Mouse (Mus musculus): ENCODE measurements at regions not wholly inside any gene's neighbourhood (a gene's known extent, or its start where the extent isn't known, plus 50 kb on each side); places are given as distances from the start of the nearest gene placed in this dataset.

DNA sequence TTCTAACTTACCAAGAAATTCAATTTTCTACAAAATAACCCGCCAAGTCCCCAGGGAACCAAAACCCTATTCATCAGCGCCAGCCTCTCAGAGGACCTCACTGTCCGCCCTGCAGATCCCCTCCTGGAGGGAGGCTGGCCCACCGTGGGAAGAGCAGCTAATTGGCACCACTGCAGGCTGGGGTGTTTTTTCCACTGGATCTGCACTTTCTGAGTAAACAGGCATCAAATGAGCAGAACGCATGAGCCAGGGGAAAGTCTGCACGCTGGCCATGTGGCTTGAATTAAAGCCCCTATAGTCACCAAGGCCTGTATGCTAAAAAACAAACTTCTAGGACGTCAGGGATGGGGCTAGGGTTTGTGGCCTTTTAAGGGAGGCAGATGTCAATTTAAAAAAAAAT is 332.4 kb upstream of the Zmiz1 start:
- CTCF ChIA-PET, result no interaction called here

DNA sequence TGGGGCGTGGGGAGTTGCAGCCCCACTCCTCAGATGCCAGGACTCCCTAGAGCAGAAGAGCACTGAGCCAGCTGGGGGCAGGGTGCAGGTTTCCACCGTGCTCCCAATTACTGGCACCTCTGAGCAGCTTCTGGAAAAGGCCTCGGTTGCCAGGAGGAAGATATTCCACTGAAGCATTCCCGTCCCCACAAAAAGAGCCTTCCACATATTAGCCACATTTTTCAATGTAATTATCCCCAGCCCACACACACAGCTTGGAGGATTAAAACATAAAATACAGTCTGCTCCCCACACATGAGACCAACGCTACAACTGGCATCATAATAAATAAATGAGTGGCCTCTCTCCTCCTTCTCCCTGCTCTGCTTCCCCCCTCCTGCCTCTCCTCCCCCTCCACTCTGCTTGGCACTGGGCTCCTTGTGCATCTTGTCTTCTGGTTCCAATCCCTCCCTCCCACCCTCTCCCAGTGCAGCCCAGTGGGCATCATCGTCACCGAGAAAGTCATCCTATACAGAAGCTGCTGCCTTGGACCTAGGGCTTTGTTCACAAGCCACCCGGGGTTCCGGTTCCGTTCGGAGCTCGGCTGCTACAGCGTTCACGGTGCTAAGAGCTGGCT is 331.3 kb upstream of the Zmiz1 start:
- CTCF ChIA-PET, result no interaction called here

DNA sequence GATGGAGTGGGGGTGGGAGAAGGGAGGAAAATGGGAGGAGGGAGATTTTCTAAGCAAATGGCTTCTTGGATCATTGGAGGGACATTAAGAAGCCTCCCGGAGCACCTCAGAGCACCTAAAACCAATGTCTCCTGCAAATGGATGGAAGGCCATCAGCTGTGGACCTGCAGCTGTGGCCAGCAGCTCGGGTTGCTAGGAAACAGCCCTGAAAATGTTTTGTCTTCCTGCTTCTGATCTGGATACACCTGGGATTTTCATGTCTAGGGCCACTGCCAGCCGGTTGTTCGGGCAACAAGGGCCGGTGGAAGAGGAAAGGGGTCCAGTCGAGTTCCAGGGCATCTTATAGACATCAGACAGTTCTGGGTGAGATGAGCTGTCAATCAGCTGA is 330.8 kb upstream of the Zmiz1 start:
- CTCF ChIA-PET, result no interaction called here

GRCm38 (mm10) chr14:25135371-25135770 is 323.6 kb upstream of the Zmiz1 start:
- CTCF ChIA-PET, result no interaction called here

DNA sequence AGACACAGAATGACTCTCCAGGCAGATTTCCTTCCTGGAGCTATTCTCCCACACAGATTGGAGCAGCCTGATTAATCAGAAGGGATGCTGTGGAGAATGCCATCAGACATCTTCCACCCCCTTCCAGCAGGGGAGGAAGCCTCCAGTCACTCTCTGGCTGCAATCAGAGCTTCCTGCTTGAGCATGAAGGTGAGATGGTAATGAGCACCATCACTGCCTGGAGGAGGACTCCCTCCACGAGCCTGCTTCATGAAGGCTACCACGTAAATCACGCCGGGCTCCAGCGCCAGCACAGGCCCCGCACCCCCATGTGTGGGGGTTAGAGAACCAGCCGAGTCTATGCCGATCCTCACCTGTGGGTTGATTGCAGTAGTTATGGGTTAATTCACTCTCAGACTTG is 321.7 kb upstream of the Zmiz1 start:
- CTCF ChIA-PET, result no interaction called here

GRCm38 (mm10) chr14:25138485-25138884 is 320.5 kb upstream of the Zmiz1 start:
- CTCF ChIA-PET, result no interaction called here

DNA sequence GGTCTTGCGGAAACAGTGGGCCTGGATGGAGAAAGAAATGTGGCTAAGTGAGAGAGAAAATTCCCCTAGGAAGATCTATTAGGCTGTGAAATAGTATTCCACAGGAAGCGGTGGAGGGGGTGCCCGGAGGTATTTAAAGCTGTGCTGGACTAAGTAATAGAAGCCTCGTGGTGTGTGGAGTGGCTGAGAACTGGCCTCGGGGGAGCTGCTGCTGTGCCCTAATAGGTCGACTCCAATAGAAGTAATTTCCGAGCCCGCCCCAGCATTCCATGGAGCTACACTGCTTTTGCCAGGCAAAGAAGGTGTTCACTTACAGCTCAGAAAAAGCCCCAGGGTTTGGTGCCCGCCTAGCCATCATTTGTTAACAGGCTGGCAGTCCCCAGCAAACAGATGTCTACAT is 317.1 kb upstream of the Zmiz1 start:
- CTCF ChIA-PET, result no interaction called here

DNA sequence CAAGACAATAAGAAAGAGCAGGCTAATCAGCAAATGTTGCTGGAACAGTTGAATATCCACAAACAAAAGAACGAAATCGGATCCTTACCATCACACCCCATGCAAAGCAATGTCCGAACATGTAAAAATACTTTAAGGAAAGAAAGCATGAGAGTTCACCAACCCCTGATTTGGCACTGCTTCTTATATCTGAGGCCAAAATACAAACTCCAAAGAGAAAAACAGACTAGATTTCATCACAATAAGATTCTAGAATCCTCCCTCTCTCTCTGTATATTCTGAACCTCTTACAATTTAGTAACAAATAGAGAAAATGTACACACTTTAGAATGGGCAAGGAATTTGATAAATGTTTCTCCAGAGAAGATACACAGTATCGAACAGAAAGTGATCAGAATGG is 315.9 kb upstream of the Zmiz1 start:
- CTCF ChIA-PET, result no interaction called here

DNA sequence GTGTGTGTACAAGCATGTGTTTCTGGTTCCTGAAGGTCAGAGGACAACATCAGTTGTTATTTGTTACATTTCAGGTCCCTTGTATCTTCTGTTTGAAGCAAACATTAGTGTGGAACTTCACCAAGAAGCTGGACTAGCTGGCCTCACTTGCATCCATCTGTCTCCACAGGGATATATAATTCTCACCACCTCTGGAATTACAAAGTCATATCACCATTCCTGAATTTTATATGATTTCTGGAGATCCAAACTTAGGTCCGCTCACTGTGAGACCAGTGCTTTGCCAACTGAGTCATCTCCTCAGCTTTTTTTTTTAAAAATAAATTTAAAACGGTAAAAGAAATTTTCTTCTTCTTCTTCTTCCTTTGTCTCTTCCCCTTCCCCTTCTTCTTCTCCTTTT is 311.3 kb upstream of the Zmiz1 start:
- CTCF ChIA-PET, result no interaction called here

DNA sequence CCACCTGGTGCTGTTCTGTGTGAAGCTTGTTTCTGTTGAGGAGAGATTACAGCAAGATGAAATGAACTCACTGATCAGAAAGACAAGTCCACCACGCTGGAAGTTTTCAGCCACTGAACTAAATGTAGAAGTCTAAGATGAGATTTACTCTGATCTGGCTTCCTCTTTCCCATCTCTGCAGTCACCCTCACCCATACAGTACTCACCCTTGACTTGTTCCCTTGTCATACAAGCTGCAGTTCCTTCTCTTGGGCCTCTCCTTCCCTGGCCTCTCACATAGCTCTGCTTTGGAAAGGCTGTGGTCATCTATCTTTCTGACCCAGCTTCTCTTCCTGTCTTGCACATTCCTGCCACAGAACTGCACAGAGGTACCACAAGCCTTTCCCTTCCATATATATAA is 308.0 kb upstream of the Zmiz1 start:
- CTCF ChIA-PET, result no interaction called here

DNA sequence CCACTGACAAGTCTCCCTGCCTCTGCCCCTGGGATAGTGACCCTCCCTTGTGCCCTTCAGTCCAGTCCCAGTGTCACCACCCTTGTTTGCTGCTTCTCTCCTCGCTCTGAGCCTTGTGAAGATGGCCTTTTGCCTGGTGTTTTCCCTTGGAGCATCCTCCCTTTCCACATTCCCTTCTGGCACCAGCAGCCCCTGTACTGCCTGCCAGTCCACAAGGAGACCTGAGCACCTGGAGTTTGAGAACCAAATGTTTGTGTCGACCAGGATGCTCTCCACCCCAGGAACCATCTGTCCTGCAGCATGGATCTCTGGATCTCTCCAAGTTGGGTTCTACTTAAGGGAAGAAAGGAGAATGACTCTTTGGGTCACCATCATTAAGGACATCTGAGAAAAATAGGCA is 307.5 kb upstream of the Zmiz1 start:
- CTCF ChIA-PET, result no interaction called here

GRCm38 (mm10) chr14:25153573-25153972 is 305.4 kb upstream of the Zmiz1 start:
- CTCF ChIA-PET, result no interaction called here

DNA sequence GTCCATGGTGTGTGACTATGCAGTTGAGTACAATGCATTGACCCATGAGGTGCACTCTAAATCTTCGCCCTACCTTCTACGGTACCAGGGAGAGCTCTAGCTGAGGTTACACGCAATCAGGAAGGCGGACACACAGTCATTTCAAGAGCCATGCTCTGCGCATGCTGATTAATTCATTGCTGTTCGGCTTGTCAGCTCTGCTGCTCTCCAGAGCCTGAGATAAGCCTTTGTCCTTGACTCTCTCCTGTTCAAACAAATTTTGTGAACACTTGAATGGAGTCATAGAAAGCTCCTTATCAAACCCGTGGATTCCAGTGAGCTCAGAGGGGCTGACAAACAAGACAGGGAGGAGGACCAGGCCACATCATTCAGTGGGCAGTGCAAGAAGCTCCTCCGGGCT is 304.8 kb upstream of the Zmiz1 start:
- CTCF ChIA-PET, result no interaction called here

GRCm38 (mm10) chr14:25155008-25155783 is 303.8 kb upstream of the Zmiz1 start:
- CTCF ChIA-PET, result interaction anchor here (0.6 kb wide), 1 partner anchor 251 kb away, joined by 3 read pairs; no protein-coding TSS in a partner anchor

GRCm38 (mm10) chr14:25156171-25156570 is 302.8 kb upstream of the Zmiz1 start:
- CTCF ChIA-PET, result no interaction called here

DNA sequence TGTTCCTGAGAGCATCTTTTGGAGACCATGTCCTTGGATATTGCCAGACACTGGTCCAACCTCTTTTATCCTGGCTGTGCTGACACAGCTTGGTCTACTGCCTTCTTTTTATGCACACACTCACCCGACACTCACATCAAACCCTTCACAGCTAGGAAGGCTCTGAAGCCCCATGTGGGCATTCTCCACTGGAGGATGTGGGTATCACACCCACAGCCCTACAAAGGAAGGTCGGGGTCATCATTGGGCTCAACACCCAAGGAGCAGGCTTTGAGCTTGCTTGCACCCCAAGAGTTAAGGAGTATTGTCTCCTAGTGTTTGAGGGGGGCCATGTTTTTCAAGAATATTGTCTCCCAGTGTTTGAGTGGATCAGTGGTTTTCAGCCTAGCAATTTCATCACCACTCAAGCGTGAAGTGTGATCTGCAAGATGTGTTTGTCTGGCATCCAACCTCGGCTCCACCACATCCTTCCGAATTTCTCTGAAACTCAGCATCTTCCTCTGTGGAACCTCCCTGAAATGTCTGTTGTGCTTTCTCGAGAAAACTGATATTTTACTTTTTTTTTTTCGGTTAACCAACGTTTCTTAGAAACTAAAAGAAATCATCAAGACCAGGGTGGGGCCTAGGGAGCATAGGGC is 297.2 kb upstream of the Zmiz1 start:
- CTCF ChIA-PET, result no interaction called here

GRCm38 (mm10) chr14:25166217-25166616 is 292.8 kb upstream of the Zmiz1 start:
- CTCF ChIA-PET, result no interaction called here

GRCm38 (mm10) chr14:25167604-25168003 is 291.4 kb upstream of the Zmiz1 start:
- CTCF ChIA-PET, result no interaction called here

DNA sequence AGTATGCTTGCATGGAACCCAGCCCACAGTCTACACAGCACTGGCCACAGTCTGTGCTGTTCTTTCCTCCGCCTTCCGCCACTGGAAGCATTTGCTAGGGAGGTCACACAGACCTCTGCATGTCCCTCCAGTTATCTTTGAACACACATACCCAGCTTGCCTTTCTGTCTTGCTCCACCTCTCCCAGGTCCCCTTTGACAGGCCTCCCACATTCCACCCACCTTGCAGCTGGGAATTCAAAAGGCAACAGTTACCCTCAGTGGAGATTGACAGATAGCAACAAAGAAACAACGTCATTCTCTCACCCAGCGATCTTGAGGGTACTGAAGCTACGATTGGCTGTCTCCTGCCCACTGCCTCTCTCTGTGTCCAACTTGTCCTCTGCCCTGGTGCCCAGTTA is 290.7 kb upstream of the Zmiz1 start:
- CTCF ChIA-PET, result no interaction called here

DNA sequence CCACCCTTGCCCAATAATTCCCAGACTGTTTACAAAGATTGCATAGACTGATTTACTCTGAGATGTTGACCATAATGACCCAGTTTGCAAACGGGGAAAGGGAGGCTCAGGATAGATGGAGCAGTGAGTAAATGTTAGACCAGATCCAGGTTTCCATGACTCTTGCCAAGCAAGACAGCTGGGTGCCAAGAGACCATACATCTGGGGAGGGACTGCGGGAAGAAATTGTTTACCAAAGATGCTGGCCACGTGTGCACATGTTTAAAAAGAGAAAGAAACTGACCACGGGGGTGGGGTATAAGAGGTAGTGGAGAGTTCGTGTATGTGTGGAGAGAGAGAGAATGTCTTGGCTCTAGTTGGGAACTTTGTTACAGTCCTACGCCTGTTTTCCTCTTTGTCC is 285.7 kb upstream of the Zmiz1 start:
- CTCF ChIA-PET, result no interaction called here

- CTCF ChIA-PET, result no interaction called here
These were observed 285.1 kb upstream of the Zmiz1 start for GRCm38 (mm10) chr14:25173873-25174272.

GRCm38 (mm10) chr14:25174402-25174801 is 284.6 kb upstream of the Zmiz1 start:
- CTCF ChIA-PET, result no interaction called here

DNA sequence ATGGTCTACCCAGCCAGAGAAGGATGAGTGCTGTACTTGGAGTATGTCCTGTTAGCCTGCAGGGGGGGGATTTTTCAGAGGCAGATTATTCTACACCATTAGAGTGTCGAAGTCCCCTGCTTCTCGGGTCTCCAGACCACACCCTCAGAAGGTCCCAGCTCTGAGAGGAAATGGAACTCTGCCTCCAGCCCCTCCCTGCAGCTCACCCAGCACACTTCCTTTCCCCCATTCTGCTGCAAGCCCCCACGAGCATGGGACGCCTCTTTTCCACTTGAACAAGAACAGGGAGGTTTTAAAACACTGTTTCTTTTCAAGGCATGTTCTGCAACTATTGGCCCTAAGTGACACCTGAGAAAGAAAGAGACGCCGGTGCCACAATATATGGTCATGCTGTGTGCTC is 282.8 kb upstream of the Zmiz1 start:
- CTCF ChIA-PET, result no interaction called here

- CTCF ChIA-PET, result no interaction called here
These were observed 278.9 kb upstream of the Zmiz1 start for GRCm38 (mm10) chr14:25180126-25180525.

Measured in spleen, embryonic (tissue).